Mouse (Mus musculus) urinary bladder, postnatal 10 days (tissue): ENCODE measurements around the gene B4gat1.
"Not testable (repeated sequence)": the region's sequence is repeated elsewhere in the genome, so short reads cannot be mapped to it uniquely, and the experiment has no call there.

Experiments used
- DNase-seq: peaks from one replicate; pipeline ENCODE4 v3.0.0; 2022; ENCODE audit warnings: low spot score

Gene B4gat1

DNA sequence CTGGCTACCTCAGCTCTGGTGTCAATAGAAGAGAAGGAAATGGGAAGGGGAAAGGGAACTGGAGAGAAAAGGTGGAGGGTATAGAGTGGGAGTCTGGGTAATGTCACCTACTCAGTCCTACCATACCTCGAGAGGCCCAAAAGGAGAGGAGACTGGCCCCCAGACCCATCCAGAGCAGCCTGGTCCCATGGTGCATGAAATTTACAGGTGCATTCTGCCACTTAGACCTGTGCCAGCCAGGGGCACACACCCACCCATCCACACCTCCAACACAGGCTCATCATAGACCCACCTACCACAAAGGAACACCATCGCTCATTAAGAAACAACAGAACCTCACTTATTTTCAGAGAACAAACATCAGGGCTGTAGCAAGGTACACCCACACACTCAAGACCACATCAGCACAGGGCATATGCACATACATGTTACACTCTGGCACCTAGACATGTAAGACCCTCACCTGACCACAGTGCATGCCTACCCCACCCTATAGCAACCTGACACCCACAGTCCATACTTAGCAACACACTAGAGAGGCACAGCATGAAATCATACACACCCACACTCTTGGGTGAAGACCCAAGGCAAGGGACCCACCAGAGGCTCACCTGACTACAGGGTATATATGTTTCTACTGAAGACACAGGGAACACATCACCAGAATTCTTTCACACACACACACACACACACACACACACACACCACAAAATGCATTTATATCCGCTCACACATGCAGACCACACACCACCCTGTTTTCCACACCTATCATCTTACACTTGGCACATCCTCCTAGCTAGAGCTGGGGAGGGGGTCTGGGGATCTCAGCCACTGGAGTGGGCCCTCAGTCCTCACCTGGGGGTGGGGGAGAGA is 45.6 kb downstream of the B4gat1 start:
- no peak for DNase-seq

DNA sequence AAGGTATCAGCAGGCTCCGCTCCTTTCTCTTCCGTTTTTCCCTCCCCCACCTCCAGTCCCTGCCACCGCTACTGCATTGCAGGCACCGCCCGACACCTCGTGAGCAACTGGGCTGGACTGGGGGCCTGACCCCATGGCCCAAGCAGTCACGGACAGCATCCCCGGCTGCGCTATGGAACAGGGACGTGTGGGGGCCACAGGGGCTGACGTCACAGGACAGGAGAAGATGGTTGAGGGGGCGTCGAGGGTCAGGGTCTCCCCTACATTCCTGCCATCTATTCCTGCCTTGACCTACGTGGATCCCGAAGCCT is 46.2 kb downstream of the B4gat1 start:
- no peak for DNase-seq

DNA sequence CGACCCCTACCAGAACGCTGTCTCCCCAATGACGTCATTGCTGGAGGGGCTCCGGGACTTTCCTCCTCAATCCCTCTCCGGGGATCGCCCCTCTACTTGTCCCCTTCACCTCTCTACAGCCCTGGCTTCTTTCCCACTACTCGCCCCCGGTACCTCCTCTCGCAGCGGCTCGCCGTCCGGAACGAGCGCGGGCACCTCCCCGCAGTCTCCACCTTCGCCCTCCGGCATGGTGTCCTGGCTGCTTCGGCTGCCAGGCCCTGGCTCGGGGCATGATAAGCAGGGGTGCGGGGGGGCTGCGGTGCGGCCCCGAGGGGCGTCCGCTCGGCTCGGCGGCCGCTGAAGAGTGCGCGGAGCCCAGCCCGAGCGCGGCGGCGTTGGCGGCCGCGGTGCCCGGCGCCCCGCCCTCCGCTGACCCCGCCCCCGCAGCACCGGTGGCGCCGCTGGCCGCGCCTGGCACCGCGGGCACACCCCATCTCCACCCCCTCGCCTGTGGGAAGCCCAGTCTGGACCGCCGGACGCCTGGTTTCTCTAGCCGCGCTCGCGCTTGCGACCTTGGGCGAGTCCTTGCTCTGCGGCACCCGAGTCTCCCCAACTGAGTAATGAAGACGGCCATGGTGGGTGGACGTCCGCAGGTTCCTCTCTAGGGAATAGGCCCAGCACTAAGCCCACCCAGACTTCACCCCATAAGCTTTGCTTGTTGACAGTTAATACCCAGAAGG is 46.7 kb downstream of the B4gat1 start, which contains the start of gene Tmem151a:
Gene Tmem151a, minus strand, starts transcription at position 387 of the 719 bp plus-strand sequence.
- no peak for DNase-seq

GRCm38 (mm10) chr19:5086533-5086932 is 47.9 kb downstream of the B4gat1 start:
- DNase-seq: not testable (repeated sequence)

DNA sequence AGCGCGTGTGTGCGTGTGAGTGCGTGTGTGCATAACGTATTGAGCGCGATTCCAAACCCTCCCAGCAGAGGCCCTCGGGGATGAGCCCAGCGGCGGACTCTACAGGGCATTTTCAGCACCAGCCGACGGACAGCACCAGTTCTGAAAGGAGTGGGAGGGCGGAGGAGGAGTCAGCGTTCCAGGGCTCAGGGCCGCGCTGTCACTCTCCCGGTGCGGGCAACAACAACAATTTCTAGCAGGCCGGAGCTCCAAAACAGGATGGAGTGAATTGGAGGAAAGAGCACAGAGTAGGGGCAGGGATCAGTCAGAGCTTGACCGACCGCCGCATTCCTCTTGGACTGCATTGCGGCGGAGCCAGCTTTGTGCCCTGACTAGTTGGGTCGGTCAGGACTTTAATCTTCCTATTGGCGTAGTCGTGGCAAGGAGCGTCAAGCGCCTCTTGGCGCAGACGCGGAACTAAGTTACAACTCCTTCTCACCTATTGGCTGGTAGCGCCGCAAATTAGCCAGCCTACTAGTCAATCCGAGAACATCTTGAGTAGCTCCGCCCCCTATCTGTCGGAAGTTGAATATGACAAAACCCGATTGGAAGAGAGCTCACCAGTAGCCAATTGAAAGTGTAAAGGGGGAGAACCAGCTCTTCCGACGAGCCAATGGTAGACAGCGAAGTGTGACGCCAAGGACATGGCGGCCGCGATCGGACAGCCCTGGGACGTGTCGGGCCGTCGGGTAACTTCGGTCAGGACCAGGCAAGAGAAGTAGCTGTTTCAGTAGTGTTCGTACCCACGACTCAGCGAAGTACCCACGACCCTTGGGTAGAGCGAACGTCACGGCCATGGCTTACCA is 49.5 kb downstream of the B4gat1 start, which contains the start of gene Yif1a:
Gene Yif1a, plus strand, starts transcription at position 655 of the 845 bp plus-strand sequence.
- peak; percentile 87 for DNase-seq

GRCm38 (mm10) chr19:5089324-5089723 is 50.7 kb downstream of the B4gat1 start:
- no peak for DNase-seq
